Mouse (Mus musculus): ENCODE measurements around the gene Runx2. TPM values are rescaled to one million over a fixed set of nuclear protein-coding genes. Genes with fewer than 3 reads are reported as not detected.

Runx2 gene
- polyA plus RNA-seq, 1 experiment from 2014 or later = 1.0 TPM

GRCm38 (mm10) chr17:44520122-44521075 is 294.2 kb downstream of the Runx2 start:
- ATAC-seq = no peak
- H3K36me3 ChIP-seq (ENCODE audit: control insufficient read depth, insufficient read depth) = no peaks in the 10 kb centered on the region

GRCm38 (mm10) chr17:44519356-44519755 is 295.2 kb downstream of the Runx2 start:
- ATAC-seq = no peak
- H3K9me3 ChIP-seq (ENCODE audit: control insufficient read depth) = no peaks in the 10 kb centered on the region
- no peak overlapping the region for H3K4me2 ChIP-seq (replicated peaks; ENCODE audit: low read depth)
- TF ChIP-seq CTCF (IDR thresholded peaks at IDR 0.05; ENCODE audit: low read depth) = no peak
- H3K9ac ChIP-seq (ENCODE audit: low read depth, low read length) = no peak overlapping the region
- no peak overlapping the region for H3K4me3 ChIP-seq (ENCODE audit: low read depth, low read length)
- no peak overlapping the region for H3K27ac ChIP-seq (ENCODE audit: low read depth, low read length)
- WGBS = 69% methylated on average over 3 of the region's 3 CpGs
- H3K27me3 ChIP-seq (replicated peaks; ENCODE audit: control insufficient read depth, insufficient read depth, low read length) = no peaks in the 10 kb centered on the region
- H3K4me1 ChIP-seq (replicated peaks; ENCODE audit: control insufficient read depth, insufficient read depth, low read length) = no peaks in the 10 kb centered on the region
- H3K36me3 ChIP-seq (ENCODE audit: control insufficient read depth, insufficient read depth) = no peaks in the 10 kb centered on the region

More at GRCm38 (mm10) chr17:44520122-44521075, 294.2 kb downstream of the Runx2 start:
- Histone ChIP-seq H3K9me3 (ENCODE audit: control insufficient read depth) (no peaks in the 10 kb centered on the region), H3K4me3 (ENCODE audit: low read depth, low read length) (no peak overlapping the region), H3K9ac (ENCODE audit: low read depth, low read length) (no peak overlapping the region), H3K4me2 (replicated peaks; ENCODE audit: low read depth) (no peak overlapping the region), H3K4me1 (replicated peaks; ENCODE audit: control insufficient read depth, insufficient read depth, low read length) (no peaks in the 10 kb centered on the region), H3K27ac (ENCODE audit: low read depth, low read length) (no peak overlapping the region), H3K27me3 (replicated peaks; ENCODE audit: control insufficient read depth, insufficient read depth, low read length) (no peaks in the 10 kb centered on the region)
- TF ChIP-seq CTCF (IDR thresholded peaks at IDR 0.05; ENCODE audit: low read depth) = no peak
- 84% methylated on average over 11 of the region's 11 CpGs for WGBS

DNA sequence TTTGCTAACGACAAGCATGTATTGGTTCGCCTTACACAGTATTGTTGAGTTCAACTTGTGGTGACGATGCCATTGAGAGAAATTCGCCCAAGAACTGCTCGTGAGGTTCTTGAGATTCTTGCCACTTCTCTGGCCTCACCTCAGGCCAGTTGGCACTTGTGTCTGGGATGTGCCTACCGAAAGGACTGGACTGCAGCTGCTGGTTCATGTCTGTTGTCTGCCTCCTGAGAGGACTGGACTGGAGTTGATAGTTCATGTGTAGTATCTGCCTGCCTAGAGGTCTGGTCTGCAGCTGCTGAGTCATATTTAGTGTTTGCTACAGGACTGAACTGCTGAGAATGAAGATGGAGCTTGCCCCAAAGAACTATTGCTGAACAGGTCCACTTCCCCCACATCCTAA is 296.4 kb downstream of the Runx2 start:
- WGBS = 93% methylated on average over 6 of the region's 6 CpGs
- no peaks in the 10 kb centered on the region for H3K4me1 ChIP-seq (replicated peaks; ENCODE audit: control insufficient read depth, insufficient read depth, low read length)
- ATAC-seq = no peak
- no peaks in the 10 kb centered on the region for H3K9me3 ChIP-seq (ENCODE audit: control insufficient read depth)
- no peak overlapping the region for H3K9ac ChIP-seq (ENCODE audit: low read depth, low read length)
- no peak overlapping the region for H3K4me3 ChIP-seq (ENCODE audit: low read depth, low read length)
- H3K36me3 ChIP-seq (ENCODE audit: control insufficient read depth, insufficient read depth) = no peaks in the 10 kb centered on the region
- no peaks in the 10 kb centered on the region for H3K27me3 ChIP-seq (replicated peaks; ENCODE audit: control insufficient read depth, insufficient read depth, low read length)
- H3K4me2 ChIP-seq (replicated peaks; ENCODE audit: low read depth) = no peak overlapping the region
- H3K27ac ChIP-seq (ENCODE audit: low read depth, low read length) = no peak overlapping the region
- no peak for TF ChIP-seq CTCF (IDR thresholded peaks at IDR 0.05; ENCODE audit: low read depth)

DNA sequence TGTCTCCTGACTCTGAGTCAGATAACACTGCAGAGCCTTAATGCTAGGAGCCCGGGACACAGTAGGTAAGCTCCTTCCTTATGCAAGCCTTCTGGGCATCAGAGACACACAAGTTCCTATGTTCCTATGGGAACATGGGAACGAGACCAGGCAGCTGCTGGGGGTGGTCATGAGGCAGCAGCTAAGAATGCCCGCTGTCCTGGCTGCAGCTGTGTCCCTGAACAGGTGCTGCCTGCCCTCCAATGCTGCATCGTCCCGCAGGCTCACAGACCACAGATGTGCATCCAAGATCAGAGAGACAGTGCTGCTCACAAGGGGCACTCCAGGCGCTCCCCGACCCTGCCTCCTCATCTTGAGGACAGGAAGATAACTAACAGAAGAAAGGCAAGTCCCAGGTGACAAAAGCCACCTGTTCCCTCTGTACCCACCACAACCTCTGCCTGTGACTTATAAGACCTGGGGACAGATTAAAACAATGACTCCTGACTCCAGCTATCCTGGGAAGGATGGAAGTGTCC is 306.3 kb downstream of the Runx2 start:
- no peak overlapping the region for H3K9ac ChIP-seq (ENCODE audit: low read depth, low read length)
- H3K4me1 ChIP-seq (replicated peaks; ENCODE audit: control insufficient read depth, insufficient read depth, low read length) = no peaks in the 10 kb centered on the region
- 62% methylated on average over 7 of the region's 7 CpGs for WGBS
- no peak for TF ChIP-seq CTCF (IDR thresholded peaks at IDR 0.05; ENCODE audit: low read depth)
- H3K4me3 ChIP-seq (ENCODE audit: low read depth, low read length) = no peak overlapping the region
- H3K9me3 ChIP-seq (ENCODE audit: control insufficient read depth) = no peaks in the 10 kb centered on the region
- no peaks in the 10 kb centered on the region for H3K27me3 ChIP-seq (replicated peaks; ENCODE audit: control insufficient read depth, insufficient read depth, low read length)
- no peaks in the 10 kb centered on the region for H3K36me3 ChIP-seq (ENCODE audit: control insufficient read depth, insufficient read depth)
- no peak overlapping the region for H3K4me2 ChIP-seq (replicated peaks; ENCODE audit: low read depth)
- no peak for ATAC-seq
- H3K27ac ChIP-seq (ENCODE audit: low read depth, low read length) = no peak overlapping the region

GRCm38 (mm10) chr17:44507741-44508140 is 306.9 kb downstream of the Runx2 start:
- H3K4me2 ChIP-seq (replicated peaks; ENCODE audit: low read depth) = no peak overlapping the region
- no peak for ATAC-seq
- no peaks in the 10 kb centered on the region for H3K36me3 ChIP-seq (ENCODE audit: control insufficient read depth, insufficient read depth)
- no peak overlapping the region for H3K27ac ChIP-seq (ENCODE audit: low read depth, low read length)
- TF ChIP-seq CTCF (IDR thresholded peaks at IDR 0.05; ENCODE audit: low read depth) = no peak
- H3K9ac ChIP-seq (ENCODE audit: low read depth, low read length) = no peak overlapping the region
- H3K4me1 ChIP-seq (replicated peaks; ENCODE audit: control insufficient read depth, insufficient read depth, low read length) = no peaks in the 10 kb centered on the region
- no peaks in the 10 kb centered on the region for H3K9me3 ChIP-seq (ENCODE audit: control insufficient read depth)
- 84% methylated on average over 3 of the region's 3 CpGs for WGBS
- no peak overlapping the region for H3K4me3 ChIP-seq (ENCODE audit: low read depth, low read length)
- no peaks in the 10 kb centered on the region for H3K27me3 ChIP-seq (replicated peaks; ENCODE audit: control insufficient read depth, insufficient read depth, low read length)

- WGBS = 81% methylated on average over 3 of the region's 3 CpGs
- no peak for TF ChIP-seq CTCF (IDR thresholded peaks at IDR 0.05; ENCODE audit: low read depth)
- Histone ChIP-seq H3K9ac (ENCODE audit: low read depth, low read length) (no peak overlapping the region), H3K4me2 (replicated peaks; ENCODE audit: low read depth) (no peak overlapping the region), H3K4me3 (ENCODE audit: low read depth, low read length) (no peak overlapping the region), H3K4me1 (replicated peaks; ENCODE audit: control insufficient read depth, insufficient read depth, low read length) (no peaks in the 10 kb centered on the region), H3K36me3 (ENCODE audit: control insufficient read depth, insufficient read depth) (no peaks in the 10 kb centered on the region), H3K9me3 (ENCODE audit: control insufficient read depth) (no peaks in the 10 kb centered on the region), H3K27ac (ENCODE audit: low read depth, low read length) (no peak overlapping the region), H3K27me3 (replicated peaks; ENCODE audit: control insufficient read depth, insufficient read depth, low read length) (no peaks in the 10 kb centered on the region)
- ATAC-seq = no peak
Measured at GRCm38 (mm10) chr17:44506524-44506923, 308.1 kb downstream of the Runx2 start.
